Mouse (Mus musculus) E14TG2a.4 (cell line): Measurements from ENCODE around the gene Slc13a4.

Experiments
- CTCF ChIP-seq: conservative IDR thresholded peaks from 2 replicates; pipeline ENCODE4 v1.5.1; 2014; ENCODE audit warnings: low read length
- POU5F1 ChIP-seq: IDR thresholded peaks from 2 replicates; pipeline ENCODE4 v1.6.1; 2014; ENCODE audit warnings: low read length, borderline replicate concordance

- no peak for TF ChIP-seq CTCF
- TF ChIP-seq POU5F1: no peak
These were observed 46.7 kb upstream of the Slc13a4 start for GRCm38 (mm10) chr6:35354622-35354998.
